Mouse (Mus musculus) left cerebral cortex, adult 11 months (tissue): ENCODE measurements around the gene Pou3f1.
"Not testable (repeated sequence)": the region's sequence is repeated elsewhere in the genome, so short reads cannot be mapped to it uniquely, and the experiment has no call there.

Experiments used
- DNase-seq: peaks from one replicate; pipeline ENCODE4 v3.0.0; 2022; ENCODE audit warnings: low spot score

Pou3f1 gene

GRCm38 (mm10) chr4:124693135-124693894 is 36.7 kb downstream of the Pou3f1 start, which contains the start of gene Utp11:
Utp11 (minus strand) TSS chr4:124693600.
- DNase-seq, result peak; percentile 83

- no peak for DNase-seq
These were observed 38.0 kb downstream of the Pou3f1 start for GRCm38 (mm10) chr4:124694572-124694971.

GRCm38 (mm10) chr4:124695786-124696516 is 39.3 kb downstream of the Pou3f1 start:
- no peak for DNase-seq

- DNase-seq, result no peak
These were observed 43.2 kb downstream of the Pou3f1 start for GRCm38 (mm10) chr4:124699791-124700190.

GRCm38 (mm10) chr4:124700248-124700971 is 43.8 kb downstream of the Pou3f1 start, which contains the start of gene Fhl3:
Fhl3 (plus strand) TSS chr4:124700701.
- no peak for DNase-seq

GRCm38 (mm10) chr4:124701052-124701845 is 44.6 kb downstream of the Pou3f1 start:
- DNase-seq, result no peak

- DNase-seq, result no peak
These were observed 45.3 kb downstream of the Pou3f1 start for GRCm38 (mm10) chr4:124701916-124702315.

- no peak for DNase-seq
These were observed 46.8 kb downstream of the Pou3f1 start for GRCm38 (mm10) chr4:124703406-124703805.

- DNase-seq, result no peak
These were observed 47.5 kb downstream of the Pou3f1 start for GRCm38 (mm10) chr4:124703881-124704796.

- DNase-seq, result no peak
These were observed 48.3 kb downstream of the Pou3f1 start for GRCm38 (mm10) chr4:124704797-124705474.

- DNase-seq, result no peak
These were observed 49.2 kb downstream of the Pou3f1 start for GRCm38 (mm10) chr4:124705661-124706269.

GRCm38 (mm10) chr4:124707381-124708199 is 51.0 kb downstream of the Pou3f1 start:
- not testable (repeated sequence) for DNase-seq

GRCm38 (mm10) chr4:124708200-124708517 is 51.6 kb downstream of the Pou3f1 start:
- not testable (repeated sequence) for DNase-seq

GRCm38 (mm10) chr4:124708518-124709477 is 52.2 kb downstream of the Pou3f1 start:
- DNase-seq, result peak; percentile 49

GRCm38 (mm10) chr4:124709961-124710446 is 53.4 kb downstream of the Pou3f1 start:
- no peak for DNase-seq
